Mouse (Mus musculus): ENCODE measurements around the gene Diras1. TPM values are rescaled to one million over a fixed set of nuclear protein-coding genes. Genes with fewer than 3 reads are reported as not detected.

The Diras1 gene
- total and polyA plus RNA-seq, 3 experiments, result not detected

DNA sequence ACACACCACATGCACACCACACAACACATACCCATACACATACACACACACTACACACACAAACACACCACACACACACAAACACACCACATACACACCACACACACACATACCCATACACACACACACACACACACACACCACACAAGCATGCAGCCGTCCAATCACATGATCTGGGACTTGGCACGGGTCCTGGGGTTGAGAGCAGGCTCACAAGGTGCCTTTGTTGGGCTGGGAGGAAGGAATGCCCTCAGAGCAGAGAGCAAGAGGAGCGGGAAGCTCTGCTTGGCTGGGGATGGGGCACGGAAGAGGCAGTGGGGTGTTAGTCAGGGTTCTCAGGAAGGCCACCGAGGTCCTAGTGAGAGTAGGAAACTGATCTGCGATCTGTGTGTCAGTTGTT is 14.6 kb downstream of the Diras1 start:
- dilution Hi-C loops (cut with MboI; ENCODE audit: extremely low pct_ligation_motif_present, extremely low pct_unique_long_range_greater_than_20kb, low sequenced_read_pairs), result no loop called here

DNA sequence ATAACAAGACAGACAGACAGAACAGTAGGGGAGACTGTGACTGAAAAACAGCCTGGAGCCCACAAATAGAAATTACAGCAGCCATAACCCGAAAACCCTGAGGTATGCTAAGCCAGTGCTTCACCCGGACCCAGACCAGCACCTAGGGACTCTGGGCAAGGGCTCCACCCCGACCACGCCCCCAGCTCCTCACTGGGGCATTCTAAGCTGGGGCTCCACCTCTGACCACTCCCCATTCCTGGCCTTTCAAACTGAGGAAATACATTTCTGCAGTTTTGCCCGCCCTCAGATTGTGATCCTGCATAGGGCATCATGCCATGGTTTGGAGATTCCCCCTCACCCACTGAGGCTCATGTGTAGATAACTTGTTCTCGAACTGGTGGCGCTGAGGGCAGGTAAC is 18.2 kb downstream of the Diras1 start:
- DNase-seq (ENCODE audit: extremely low read depth), result peak; percentile 52
- no peak overlapping the region for H3K9ac ChIP-seq (ENCODE audit: insufficient read depth, low read depth)

More for the DNA sequence above, 14.6 kb downstream of the Diras1 start:
- no peaks in the 10 kb centered on the region for H3K9me3 ChIP-seq (replicated peaks; ENCODE audit: low read length)
- no peak overlapping the region for H3K9ac ChIP-seq (ENCODE audit: insufficient read depth, low read depth)
- H3K27ac ChIP-seq (ENCODE audit: insufficient read depth, low read depth), result no peak overlapping the region
- H3K27me3 ChIP-seq (replicated peaks), result peaks cover 71% of the 10 kb centered on the region
- DNase-seq (ENCODE audit: extremely low read depth), result no peak
- H3K4me1 ChIP-seq (ENCODE audit: control insufficient read depth in 1 of 2, insufficient read depth in 2 of 2), result peaks cover 9 to 20% of the 10 kb centered on the region in 2 experiments
- no peak overlapping the region for H3K4me3 ChIP-seq (replicated peaks in 1 of 3; ENCODE audit: low read depth in 2 of 3, low read length in 2 of 3, poor library complexity in 1 of 3)
- TF ChIP-seq MAZ (IDR thresholded peaks at IDR 0.05; ENCODE audit: low read depth, low read length) (no peak), NRF1 (IDR thresholded peaks at IDR 0.05; ENCODE audit: low read depth, low read length) (no peak), CTCF (conservative IDR thresholded peaks at IDR 0.05 in 1 of 2, IDR thresholded peaks at IDR 0.05 in 1 of 2; ENCODE audit: low read depth in 2 of 2, low read length in 2 of 2) (no peak), MEF2A (IDR thresholded peaks at IDR 0.05; ENCODE audit: borderline replicate concordance, low read depth, low read length) (no peak), TBP (conservative IDR thresholded peaks at IDR 0.05; ENCODE audit: low read depth, low read length) (no peak), ETS1 (conservative IDR thresholded peaks at IDR 0.05; ENCODE audit: low read depth, low read length) (no peak), CHD1 (IDR thresholded peaks at IDR 0.05; ENCODE audit: low read depth, low read length) (no peak), NELFE (IDR thresholded peaks at IDR 0.05; ENCODE audit: low read depth, low read length) (no peak), HCFC1 (IDR thresholded peaks at IDR 0.05; ENCODE audit: low read depth, low read length) (no peak), CHD2 (IDR thresholded peaks at IDR 0.05; ENCODE audit: low read length) (no peak), E2F4 (IDR thresholded peaks at IDR 0.05; ENCODE audit: insufficient replicate concordance, low read depth, low read length) (no peak), SIN3A (IDR thresholded peaks at IDR 0.05; ENCODE audit: low read length) (no peak), BHLHE40 (IDR thresholded peaks at IDR 0.05; ENCODE audit: low read depth, low read length) (no peak), RCOR1 (conservative IDR thresholded peaks at IDR 0.05; ENCODE audit: low read depth, low read length) (no peak)
- no peak overlapping the region for H3K4me2 ChIP-seq (ENCODE audit: insufficient read depth, low read depth, poor library complexity, severe bottlenecking)
- in situ Hi-C loops (cut with MboI; ENCODE audit: low pct_ligation_motif_present, low pct_unique_long_range_greater_than_20kb, low sequenced_read_pairs), result no loop called here
- H3K36me3 ChIP-seq (replicated peaks in 1 of 2; ENCODE audit: control insufficient read depth in 1 of 2, insufficient read depth in 1 of 2, low read length in 1 of 2), result no peaks in the 10 kb centered on the region
- no peaks in the 10 kb centered on the region for H3K79me2 ChIP-seq (replicated peaks; ENCODE audit: control insufficient read depth, extremely low read depth, insufficient read depth, poor library complexity, severe bottlenecking)

More for the DNA sequence above, 18.2 kb downstream of the Diras1 start:
- TF ChIP-seq RCOR1 (conservative IDR thresholded peaks at IDR 0.05; ENCODE audit: low read depth, low read length) (no peak), ELF1 (IDR thresholded peaks at IDR 0.05; ENCODE audit: low read depth, low read length) (no peak), MYC (IDR thresholded peaks at IDR 0.05; ENCODE audit: low read depth, low read length) (no peak), POLR2A (IDR thresholded peaks at IDR 0.05; ENCODE audit: low read depth, low read length) (no peak), RAD21 (IDR thresholded peaks at IDR 0.05; ENCODE audit: low read depth, low read length) (no peak), MAZ (IDR thresholded peaks at IDR 0.05; ENCODE audit: low read depth, low read length) (no peak), ZC3H11A (IDR thresholded peaks at IDR 0.05; ENCODE audit: low read depth, low read length) (no peak), PAX5 (IDR thresholded peaks at IDR 0.05; ENCODE audit: low read length) (no peak), ETS1 (conservative IDR thresholded peaks at IDR 0.05; ENCODE audit: low read depth, low read length) (no peak), IRF4 (IDR thresholded peaks at IDR 0.05; ENCODE audit: low read depth, low read length) (no peak), JUND (conservative IDR thresholded peaks at IDR 0.05; ENCODE audit: low read depth, low read length) (no peak), E2F4 (IDR thresholded peaks at IDR 0.05; ENCODE audit: insufficient replicate concordance, low read depth, low read length) (no peak), ZNF384 (IDR thresholded peaks at IDR 0.05; ENCODE audit: low read depth, low read length) (no peak)
- in situ Hi-C loops (cut with MboI; ENCODE audit: low pct_ligation_motif_present, low pct_unique_long_range_greater_than_20kb, low sequenced_read_pairs), result no loop called here
- dilution Hi-C loops (cut with MboI; ENCODE audit: extremely low pct_ligation_motif_present, extremely low pct_unique_long_range_greater_than_20kb, low sequenced_read_pairs), result no loop called here
- Histone ChIP-seq H3K27ac (ENCODE audit: insufficient read depth, low read depth) (no peak overlapping the region), H3K9me3 (replicated peaks; ENCODE audit: low read length) (no peaks in the 10 kb centered on the region), H3K4me3 (replicated peaks in 1 of 3; ENCODE audit: low read depth in 2 of 3, low read length in 2 of 3, poor library complexity in 1 of 3) (no peak overlapping the region), H3K36me3 (replicated peaks in 1 of 2; ENCODE audit: control insufficient read depth in 1 of 2, insufficient read depth in 1 of 2, low read length in 1 of 2) (no peaks in the 10 kb centered on the region), H3K79me2 (replicated peaks; ENCODE audit: control insufficient read depth, extremely low read depth, insufficient read depth, poor library complexity, severe bottlenecking) (no peaks in the 10 kb centered on the region), H3K4me2 (ENCODE audit: insufficient read depth, low read depth, poor library complexity, severe bottlenecking) (no peak overlapping the region), H3K4me1 (ENCODE audit: control insufficient read depth in 1 of 2, insufficient read depth in 2 of 2) (peaks cover 4 to 6% of the 10 kb centered on the region in 2 experiments; a peak in 3 of 4 replicates), H3K27me3 (replicated peaks) (peaks cover 75% of the 10 kb centered on the region)
